Mouse (Mus musculus) cortical plate, adult 2 months (tissue): ENCODE measurements around the gene Teddm1b.

Experiments
- CTCF ChIP-seq: fragments of 200-500 bp; IDR thresholded peaks from 2 replicates; pipeline ENCODE4 v1.5.1; 2011; ENCODE audit warnings: mild to moderate bottlenecking, control low read depth, low read length; ENCODE audit not compliant: insufficient read depth; ENCODE audit errors: extremely low read depth
- POLR2A ChIP-seq: fragments of 200-500 bp; IDR thresholded peaks from 2 replicates; pipeline ENCODE4 v1.6.1; 2011; ENCODE audit warnings: mild to moderate bottlenecking, low read length, control low read depth; ENCODE audit not compliant: insufficient read depth; ENCODE audit errors: extremely low read depth

- no peak for TF ChIP-seq CTCF
- TF ChIP-seq POLR2A, result peak; percentile 18; the same call in 1 of the 2 replicates
These were observed 28.9 kb downstream of the Teddm1b start for GRCm38 (mm10) chr1:153903006-153903405.
